Mouse (Mus musculus) lung, postnatal 0 days (tissue): ENCODE measurements at regions not wholly inside any gene's neighbourhood (a gene's known extent, or its start where the extent isn't known, plus 50 kb on each side); places are given as distances from the start of the nearest gene placed in this dataset.

Experiments used
- ATAC-seq: fragments of 200-750 bp; cut with Nextera tagmentation; 2 replicates; pipeline ENCODE4 v1.8.0; 2017; ENCODE audit warnings: moderate library complexity
- DNase-seq: peaks from one replicate; pipeline ENCODE4 v3.0.0-alpha.2; 2016; ENCODE audit warnings: low spot score
- H3K27ac ChIP-seq: fragments of 300-500 bp; sonication (generic); 2 replicates; pipeline ENCODE4 v1.5.1; 2014; ENCODE audit warnings: antibody characterized with exemption, mild to moderate bottlenecking, low read length, mixed read lengths
- H3K27me3 ChIP-seq: fragments of 300-500 bp; sonication (generic); replicated peaks from 2 replicates; pipeline ENCODE4 v1.6.1; 2014; ENCODE audit warnings: low read length, mixed read lengths; ENCODE audit not compliant: insufficient read depth
- H3K36me3 ChIP-seq: fragments of 300-500 bp; sonication (generic); 2 replicates; pipeline ENCODE4 v1.6.1; 2014; ENCODE audit warnings: low read length, mixed read lengths; ENCODE audit not compliant: insufficient read depth
- H3K4me1 ChIP-seq: fragments of 300-500 bp; sonication (generic); 2 replicates; pipeline ENCODE4 v1.6.1; 2014; ENCODE audit warnings: antibody characterized with exemption, low read depth, low read length, mixed read lengths; ENCODE audit not compliant: insufficient read depth
- H3K4me2 ChIP-seq: fragments of 300-500 bp; sonication (generic); replicated peaks from 2 replicates; pipeline ENCODE4 v1.6.1; 2014; ENCODE audit warnings: low read depth, mild to moderate bottlenecking, low read length, moderate library complexity, mixed read lengths
- H3K4me3 ChIP-seq: fragments of 300-500 bp; sonication (generic); 2 replicates; pipeline ENCODE4 v1.5.1; 2014; ENCODE audit warnings: low read depth, low read length
- H3K9ac ChIP-seq: fragments of 300-500 bp; sonication (generic); replicated peaks from 2 replicates; pipeline ENCODE4 v1.6.1; 2014; ENCODE audit warnings: low read depth, mild to moderate bottlenecking
- H3K9me3 ChIP-seq: fragments of 300-500 bp; sonication (generic); 2 replicates; pipeline ENCODE4 v1.6.1; 2016; ENCODE audit warnings: low read length, mixed read lengths
- CTCF ChIP-seq: IDR thresholded peaks from 2 replicates; pipeline ENCODE4 v1.5.1; 2016; ENCODE audit warnings: antibody characterized with exemption, mild to moderate bottlenecking
- EP300 ChIP-seq: IDR thresholded peaks from 2 replicates; pipeline ENCODE4 v1.6.1; 2016; ENCODE audit warnings: antibody characterized with exemption, mild to moderate bottlenecking, control low read depth
- WGBS: fragments of 180-500 bp; shearing (Covaris S2); extraction: QIAGEN DNeasy Blood & Tissue Kit; methylation state at CpG from one replicate; pipeline ENCODE4 v1.1.7; 2014; 5-methylcytosine and 5-hydroxymethylcytosine counted together

DNA sequence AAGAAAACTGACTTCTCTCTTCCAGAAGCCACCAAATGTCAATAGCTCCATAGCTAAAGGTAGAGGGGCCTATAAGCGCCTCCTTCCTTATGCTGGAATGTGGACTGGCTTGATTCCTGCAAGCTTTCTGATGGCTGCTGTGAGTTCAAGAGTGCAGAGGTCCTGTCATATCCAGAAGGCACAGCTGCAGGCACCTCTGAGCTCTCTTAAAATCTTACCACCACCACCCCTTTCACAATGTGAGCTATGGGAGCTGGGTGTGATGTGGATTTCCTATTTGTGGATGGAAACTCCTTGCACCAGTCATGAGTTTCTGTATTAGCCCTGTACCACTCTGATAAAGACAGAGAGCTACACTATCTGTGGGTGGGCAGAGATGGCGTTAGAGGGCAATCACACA lies 161.2 kb upstream of the Sox2 start:
- 75% methylated on average over 2 of the region's 2 CpGs for WGBS
- no peaks in the 10 kb centered on the region for H3K4me1 ChIP-seq
- H3K9me3 ChIP-seq = no peaks in the 10 kb centered on the region
- H3K36me3 ChIP-seq = no peaks in the 10 kb centered on the region
- DNase-seq (no peak), ATAC-seq (no peak)
- no peak overlapping the region for H3K27ac ChIP-seq
- H3K27me3 ChIP-seq = no peaks in the 10 kb centered on the region
- TF ChIP-seq EP300 (no peak), CTCF (no peak)
- no peak overlapping the region for H3K4me2 ChIP-seq
- no peak overlapping the region for H3K4me3 ChIP-seq
- H3K9ac ChIP-seq = no peak overlapping the region

DNA sequence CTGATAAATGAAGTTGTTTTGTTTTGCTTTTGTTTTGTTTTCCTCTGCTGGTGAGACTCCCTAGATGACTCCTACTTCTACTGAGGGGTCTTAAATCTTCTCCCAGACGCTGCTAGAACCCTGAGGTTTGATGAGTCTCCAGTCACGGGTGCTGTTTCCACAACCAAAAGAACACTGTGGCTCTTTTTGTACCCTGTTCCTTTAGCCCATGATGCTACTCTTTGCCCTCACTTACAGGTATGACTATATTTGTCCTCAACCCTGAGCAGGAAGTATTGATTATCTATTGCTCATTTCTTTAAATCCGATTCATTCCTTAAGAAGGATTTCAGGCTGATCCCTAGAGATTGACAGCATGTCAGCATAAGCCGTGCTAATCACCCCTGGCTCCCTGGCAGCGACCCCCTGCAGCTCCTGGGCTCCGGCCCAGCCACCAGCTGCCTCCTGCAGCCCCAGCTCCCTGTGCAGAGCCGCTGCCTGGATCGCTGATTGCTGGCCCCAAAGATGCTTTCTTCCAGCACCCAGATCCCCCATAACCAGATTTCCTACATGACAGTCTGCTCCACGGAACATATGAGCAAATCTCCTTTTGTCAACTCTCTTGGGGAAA lies 163.7 kb upstream of the Sox2 start:
- Histone ChIP-seq H3K36me3 (no peaks in the 10 kb centered on the region), H3K9ac (no peak overlapping the region), H3K9me3 (no peaks in the 10 kb centered on the region), H3K4me3 (no peak overlapping the region), H3K27ac (no peak overlapping the region), H3K4me1 (no peaks in the 10 kb centered on the region), H3K27me3 (no peaks in the 10 kb centered on the region), H3K4me2 (no peak overlapping the region)
- TF ChIP-seq EP300 (no peak), CTCF (no peak)
- ATAC-seq (no peak), DNase-seq (no peak)
- 20% methylated on average over 9 of the region's 9 CpGs for WGBS

DNA sequence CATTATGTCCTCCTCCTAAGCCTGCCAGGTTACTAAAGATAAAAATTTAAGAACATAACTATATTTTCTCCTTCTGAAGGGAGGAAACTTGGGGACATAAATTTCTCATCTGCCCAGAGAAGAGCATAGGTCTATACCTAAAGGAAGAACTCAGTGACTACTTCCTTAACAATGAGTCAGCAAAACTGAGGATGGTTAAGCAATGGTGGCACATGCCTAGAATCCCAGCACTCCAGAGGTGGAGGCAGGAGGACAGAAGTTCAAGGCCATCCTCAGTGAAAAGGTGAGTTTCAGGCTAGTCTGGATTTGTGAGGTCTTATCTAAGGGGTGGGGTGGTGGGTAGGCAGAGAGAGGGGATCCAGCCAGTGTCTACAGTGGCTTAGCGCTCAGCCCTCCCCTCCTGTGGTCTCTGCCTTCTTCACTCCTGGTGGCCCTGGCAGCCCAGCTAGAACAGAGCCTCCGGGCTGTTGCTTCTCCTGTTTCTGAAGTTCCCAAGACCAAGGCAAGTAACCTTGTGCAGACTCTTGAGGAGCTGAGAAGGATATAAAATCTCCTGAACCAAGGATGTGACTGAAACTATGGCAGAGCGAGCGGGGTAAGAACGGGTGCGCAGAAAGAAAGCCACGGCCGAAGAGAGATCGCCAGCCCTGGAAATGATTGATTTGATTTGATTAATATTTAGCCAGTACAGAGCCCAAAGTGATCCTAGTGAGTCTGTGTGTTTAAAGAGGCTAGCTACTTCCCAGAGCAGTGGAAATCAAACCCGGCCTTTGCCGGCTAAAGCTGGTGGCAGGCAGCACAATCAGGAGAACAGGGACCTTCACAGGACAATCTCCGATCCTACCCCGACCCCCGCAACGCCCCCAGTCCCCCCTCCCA lies 164.6 kb upstream of the Sox2 start:
- TF ChIP-seq EP300 (no peak), CTCF (no peak)
- Histone ChIP-seq H3K4me2 (no peak overlapping the region), H3K9me3 (no peaks in the 10 kb centered on the region), H3K36me3 (no peaks in the 10 kb centered on the region), H3K27ac (no peak overlapping the region), H3K27me3 (no peaks in the 10 kb centered on the region), H3K4me3 (no peak overlapping the region), H3K4me1 (no peaks in the 10 kb centered on the region), H3K9ac (no peak overlapping the region)
- DNase-seq (no peak), ATAC-seq (no peak)
- WGBS = 33% methylated on average over 15 of the region's 15 CpGs

DNA sequence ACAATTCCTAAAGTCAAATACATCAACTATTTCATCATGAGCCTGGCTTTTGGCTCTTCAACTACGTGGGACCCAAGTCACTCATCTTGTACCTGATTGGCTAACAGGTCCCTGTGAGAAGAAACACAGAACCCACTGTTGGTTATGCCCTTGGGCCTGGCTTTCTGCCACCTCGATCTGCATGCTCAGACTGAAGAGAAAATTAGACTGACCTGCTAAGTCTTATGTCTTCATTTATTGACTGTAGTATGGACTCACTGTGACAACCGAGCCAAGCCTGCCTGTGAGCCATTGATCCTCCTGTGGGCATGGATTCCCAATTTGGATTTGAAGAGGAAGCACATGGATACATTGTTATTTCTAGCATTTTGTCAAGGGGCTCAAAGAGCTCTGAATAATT lies 166.3 kb upstream of the Sox2 start:
- Histone ChIP-seq H3K4me1 (no peaks in the 10 kb centered on the region), H3K36me3 (no peaks in the 10 kb centered on the region), H3K4me3 (no peak overlapping the region), H3K9ac (no peak overlapping the region), H3K9me3 (no peaks in the 10 kb centered on the region), H3K27me3 (no peaks in the 10 kb centered on the region), H3K4me2 (no peak overlapping the region), H3K27ac (no peak overlapping the region)
- ATAC-seq = no peak
- no peak for DNase-seq
- 76% methylated on average over 3 of the region's 3 CpGs for WGBS
- TF ChIP-seq EP300 (no peak), CTCF (no peak)

- Histone ChIP-seq H3K9me3 (no peaks in the 10 kb centered on the region), H3K4me2 (no peak overlapping the region)
Measured at GRCm38 (mm10) chr3:34481821-34482713, 168.1 kb upstream of the Sox2 start.

GRCm38 (mm10) chr3:34481314-34481713 lies 168.9 kb upstream of the Sox2 start:
- H3K9me3 ChIP-seq = no peaks in the 10 kb centered on the region
- H3K4me1 ChIP-seq = no peaks in the 10 kb centered on the region
- no peak overlapping the region for H3K4me2 ChIP-seq
- H3K4me3 ChIP-seq = no peak overlapping the region
- H3K27me3 ChIP-seq = no peaks in the 10 kb centered on the region
- 32% methylated on average over 3 of the region's 3 CpGs for WGBS
- H3K36me3 ChIP-seq = no peaks in the 10 kb centered on the region
- no peak overlapping the region for H3K27ac ChIP-seq
- TF ChIP-seq EP300 = no peak
- TF ChIP-seq CTCF = no peak
- ATAC-seq (no peak), DNase-seq (no peak)
- no peak overlapping the region for H3K9ac ChIP-seq

More at GRCm38 (mm10) chr3:34481821-34482713, 168.1 kb upstream of the Sox2 start:
- Histone ChIP-seq H3K36me3 (no peaks in the 10 kb centered on the region), H3K27me3 (no peaks in the 10 kb centered on the region), H3K4me3 (no peak overlapping the region), H3K9ac (no peak overlapping the region), H3K27ac (no peak overlapping the region), H3K4me1 (no peaks in the 10 kb centered on the region)
- ATAC-seq (no peak), DNase-seq (no peak)
- TF ChIP-seq CTCF = no peak
- TF ChIP-seq EP300 = no peak
- 35% methylated on average over 16 of the region's 16 CpGs for WGBS
